ENCODE assay signal across 12 mouse cellular contexts in genomic region chr11:70826207-70826606, GRCm38 (mm10). TPM values are rescaled to one million over a fixed set of nuclear protein-coding genes. Genes with fewer than 3 reads are reported as not detected.
DNase-seq lines count a peak whose midpoint lies in the region; ATAC-seq and TF ChIP-seq lines count a peak whose summit lies in the region.
"Had no signal": no experiment of that assay in that cellular context is flagged by ENCODE, and none has a peak within 500 bp of the region (broad histone marks: within the 10 kb centered on the region; RNA-seq: fewer than 3 reads in every experiment).

No protein-coding gene starts in this region.

- intact Hi-C loops in left cerebral cortex, adult 2 months (cut with DNase I), result no loop called here
- intact Hi-C loops in left cerebral cortex, postnatal 36 days (cut with DNase I), result no loop called here

- H3K27ac ChIP-seq in left cerebral cortex, adult 2 months, result no peak overlapping the region

- no peak for DNase-seq in left cerebral cortex, adult 2 months (ENCODE audit: extremely low spot score in 1 of 2, low spot score in 2 of 2)
- no peak for DNase-seq in left cerebral cortex, postnatal 36 days (ENCODE audit: low spot score in 2 of 2)
- peak; percentile 54 for DNase-seq in A20 (ENCODE audit: low read depth, low spot score)
- peak; percentile 44 for DNase-seq in CD4-positive helper T cell, adult 2 months (ENCODE audit: low read depth, low spot score)
- DNase-seq in adrenal gland, adult 2 months, result no peak
- DNase-seq in testis, postnatal 14 days (ENCODE audit: low spot score), result no peak
- DNase-seq: adrenal gland, postnatal 25 days; embryo, embryonic 11 days; heart, postnatal 36 days had no signal

- peak; percentile 26 for TF ChIP-seq CTCF in left cerebral cortex, adult 2 months (IDR thresholded peaks at IDR 0.05)

- ATAC-seq in granulocyte monocyte progenitor cell, adult 5-6 weeks (replicated peaks; ENCODE audit: poor library complexity, severe bottlenecking), result 0 out of 2 replicates have a peak, but pooled peaks have one; percentile 40

- no peak overlapping the region for H3K4me3 ChIP-seq in left cerebral cortex, adult 2 months
- H3K4me3 ChIP-seq: erythroblast, embryonic 14.5 days had no signal

RNA-seq across cellular contexts. Expression of gene Scimp, which starts 13.8 kb away (rescaled TPM):
- not detected for total RNA-seq in left cerebral cortex, adult 2 months (2021)
- not detected for total RNA-seq in left cerebral cortex, postnatal 36 days (2021)
- total RNA-seq in granulocyte monocyte progenitor cell, adult 5-6 weeks (2014; fragmentation: Nextera tagmentation), result not detected in 2 replicates
- not detected in 2 replicates for total RNA-seq in granulocyte monocyte progenitor cell, adult 5-6 weeks (2017)
- total RNA-seq in adrenal gland, adult 2 months (2021), result 1 to 10 TPM in 1 of 2 experiments, under 1 TPM in 1; 0.81 to 3.5 TPM
- polyA plus RNA-seq in adrenal gland, adult 2 months (2012; rRNA removed), result 1.2 and 1.3 TPM in 2 replicates
- total RNA-seq: left cerebral cortex, postnatal 10 days had no signal
- polyA plus RNA-seq: erythroblast, embryonic 14.5 days had no signal

RNA-seq across cellular contexts. Expression of gene Rabep1, which starts 18.4 kb away (rescaled TPM):
- total RNA-seq in left cerebral cortex, adult 2 months (2021), result 100 to 1,000 TPM; 125 to 132 TPM
- total RNA-seq in left cerebral cortex, postnatal 36 days (2021), result 100 to 1,000 TPM; 124 to 125 TPM
- 20.4 and 22.5 TPM in 2 replicates for total RNA-seq in granulocyte monocyte progenitor cell, adult 5-6 weeks (2014; fragmentation: Nextera tagmentation)
- 32.1 and 36.9 TPM in 2 replicates for total RNA-seq in granulocyte monocyte progenitor cell, adult 5-6 weeks (2017)
- 100 to 1,000 TPM; 141 to 170 TPM for total RNA-seq in adrenal gland, adult 2 months (2021)
- polyA plus RNA-seq in adrenal gland, adult 2 months (2012; rRNA removed), result 21.3 and 25.9 TPM in 2 replicates

Comparison
In these comparisons a context has a peak if more than half of its experiments do, and no peak if none do; other contexts are left out.
1. DNase-seq: peak in A20 (single experiment) and CD4-positive helper T cell, adult 2 months (single experiment); none in left cerebral cortex, adult 2 months (0 of 2), left cerebral cortex, postnatal 36 days (0 of 2), adrenal gland, adult 2 months (single experiment) and testis, postnatal 14 days (single experiment).